19 mouse cellular contexts compared by ENCODE assay signal in the genomic region with DNA sequence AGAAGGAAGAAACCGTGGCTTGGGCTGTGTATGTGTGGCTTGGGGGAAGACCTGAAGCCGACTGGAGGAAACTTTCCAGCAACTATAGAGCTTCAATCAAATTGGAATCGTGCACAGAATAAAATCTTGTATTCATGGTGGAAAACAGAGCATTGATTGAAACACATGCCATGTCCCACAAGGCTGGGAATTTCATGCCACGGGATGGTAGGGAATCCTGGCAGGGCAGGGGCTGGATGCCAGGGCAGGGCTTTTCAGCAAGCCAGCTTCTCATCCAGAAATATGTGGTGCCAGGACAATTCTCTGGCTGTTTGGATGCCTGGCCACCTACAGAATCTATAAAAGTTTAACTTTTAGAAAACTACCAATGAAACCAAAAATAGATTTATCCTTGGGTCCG.
DNase-seq lines count a peak whose midpoint lies in the region; ATAC-seq and TF ChIP-seq lines count a peak whose summit lies in the region.
"Had no signal": no experiment of that assay in that cellular context is flagged by ENCODE, and none has a peak within 500 bp of the region (broad histone marks: within the 10 kb centered on the region; RNA-seq: fewer than 3 reads in every experiment).

No protein-coding gene starts in this region.

- WGBS in forebrain, embryonic 15.5 days: 47% methylated on average over 5 of the region's 5 CpGs
- 75% methylated on average over 5 of the region's 5 CpGs for WGBS in midbrain, embryonic 13.5 days

- H3K36me3 ChIP-seq in forebrain, embryonic 15.5 days: no peaks in the 10 kb centered on the region
- no peaks in the 10 kb centered on the region for H3K36me3 ChIP-seq in midbrain, embryonic 13.5 days
- H3K36me3 ChIP-seq: embryonic facial prominence, embryonic 12.5 days had no signal

- H3K4me3 ChIP-seq in forebrain, embryonic 15.5 days: no peak overlapping the region
- H3K4me3 ChIP-seq in midbrain, embryonic 13.5 days (replicated peaks): no peak overlapping the region
- H3K4me3 ChIP-seq in gastrocnemius, adult 2 months: no peak overlapping the region
- H3K4me3 ChIP-seq: embryonic facial prominence, embryonic 12.5 days had no signal

- H3K9me3 ChIP-seq in forebrain, embryonic 15.5 days: no peaks in the 10 kb centered on the region
- no peaks in the 10 kb centered on the region for H3K9me3 ChIP-seq in midbrain, embryonic 13.5 days
- H3K9me3 ChIP-seq: embryonic facial prominence, embryonic 12.5 days had no signal

- H3K9ac ChIP-seq in forebrain, embryonic 15.5 days (replicated peaks): no peak overlapping the region
- H3K9ac ChIP-seq in midbrain, embryonic 13.5 days (replicated peaks): no peak overlapping the region
- H3K9ac ChIP-seq: embryonic facial prominence, embryonic 12.5 days had no signal

- no peaks in the 10 kb centered on the region for H3K27me3 ChIP-seq in forebrain, embryonic 15.5 days
- H3K27me3 ChIP-seq in midbrain, embryonic 13.5 days: peaks cover 5% of the 10 kb centered on the region; the same call in 1 of the 2 replicates
- H3K27me3 ChIP-seq: CH12.LX; embryonic facial prominence, embryonic 12.5 days had no signal

- intact Hi-C loops in left cerebral cortex, postnatal 4 days (cut with DNase I): no loop called here
- intact Hi-C loops in left cerebral cortex, postnatal 25 days (cut with DNase I): no loop called here
- intact Hi-C loops in gastrocnemius, adult 2 months (cut with DNase I): no loop called here

- peak; percentile 32 to 45 for DNase-seq in cerebellum, adult 18-20 months
- no peak for DNase-seq in cerebellum, adult 11-12 months
- DNase-seq in left cerebral cortex, postnatal 4 days: peak; percentile 74
- no peak for DNase-seq in left cerebral cortex, postnatal 25 days (ENCODE audit: low spot score in 2 of 2)
- DNase-seq in gastrocnemius, adult 2 months: no peak
- no peak for DNase-seq in natural killer cell, adult 2 months (ENCODE audit: low spot score in 2 of 2)
- DNase-seq: adrenal gland, postnatal 36 days; gastrocnemius, postnatal 14 days; liver; lung, adult 2 months; thymus, postnatal 36 days had no signal

- peak; percentile 15; the same call in 1 of the 2 replicates for ATAC-seq in forebrain, embryonic 15.5 days (replicated peaks)
- ATAC-seq in midbrain, embryonic 13.5 days: no peak
- ATAC-seq: intestine, embryonic 16.5 days had no signal

- no peak overlapping the region for H3K27ac ChIP-seq in forebrain, embryonic 15.5 days (replicated peaks)
- H3K27ac ChIP-seq in midbrain, embryonic 13.5 days: peak overlapping the region; percentile 85; the same call in 1 of the 2 replicates
- H3K27ac ChIP-seq in gastrocnemius, adult 2 months: no peak overlapping the region
- H3K27ac ChIP-seq: embryonic facial prominence, embryonic 12.5 days; layer of hippocampus, adult 2 months; macrophage had no signal

- no peak for TF ChIP-seq CTCF in gastrocnemius, adult 2 months (IDR thresholded peaks at IDR 0.05)

- H3K4me2 ChIP-seq in forebrain, embryonic 15.5 days (replicated peaks): no peak overlapping the region
- no peak overlapping the region for H3K4me2 ChIP-seq in midbrain, embryonic 13.5 days (replicated peaks)
- H3K4me2 ChIP-seq: embryonic facial prominence, embryonic 12.5 days; heart, embryonic 11.5 days had no signal

- peaks cover 32% of the 10 kb centered on the region for H3K4me1 ChIP-seq in forebrain, embryonic 15.5 days
- peaks cover 50% of the 10 kb centered on the region for H3K4me1 ChIP-seq in midbrain, embryonic 13.5 days (replicated peaks)
- H3K4me1 ChIP-seq: embryonic facial prominence, embryonic 12.5 days had no signal

Comparison
In these comparisons a context has a peak if more than half of its experiments do, and no peak if none do; other contexts are left out.
1. DNase-seq: peak in cerebellum, adult 18-20 months (2 of 2) and left cerebral cortex, postnatal 4 days (single experiment); none in cerebellum, adult 11-12 months (single experiment), left cerebral cortex, postnatal 25 days (0 of 2), gastrocnemius, adult 2 months (single experiment) and natural killer cell, adult 2 months (0 of 2).